Mouse (Mus musculus) E14TG2a.4 (cell line): ENCODE data around the gene Aqp3.

ENCODE experiments used
- CTCF ChIP-seq: conservative IDR thresholded peaks from 2 replicates; pipeline ENCODE4 v1.5.1; 2014; ENCODE audit warnings: low read length
- POU5F1 ChIP-seq: IDR thresholded peaks from 2 replicates; pipeline ENCODE4 v1.6.1; 2014; ENCODE audit warnings: low read length, borderline replicate concordance

GRCm38 (mm10) chr4:41057361-41057760 lies 40.6 kb downstream of the Aqp3 start:
- no peak for TF ChIP-seq CTCF
- no peak for TF ChIP-seq POU5F1
